Mouse (Mus musculus) urinary bladder, postnatal 4 days (tissue): ENCODE results near the gene Mss51.
A peak's percentile ranks its signal among the peaks of the same experiment; 100 is the strongest.

Experiments
- DNase-seq, 2 experiments: peaks; one replicate each; pipeline ENCODE4 v3.0.0; 2021 to 2022; ENCODE audit warnings: low spot score in 2 of 2

Mss51 gene

DNA sequence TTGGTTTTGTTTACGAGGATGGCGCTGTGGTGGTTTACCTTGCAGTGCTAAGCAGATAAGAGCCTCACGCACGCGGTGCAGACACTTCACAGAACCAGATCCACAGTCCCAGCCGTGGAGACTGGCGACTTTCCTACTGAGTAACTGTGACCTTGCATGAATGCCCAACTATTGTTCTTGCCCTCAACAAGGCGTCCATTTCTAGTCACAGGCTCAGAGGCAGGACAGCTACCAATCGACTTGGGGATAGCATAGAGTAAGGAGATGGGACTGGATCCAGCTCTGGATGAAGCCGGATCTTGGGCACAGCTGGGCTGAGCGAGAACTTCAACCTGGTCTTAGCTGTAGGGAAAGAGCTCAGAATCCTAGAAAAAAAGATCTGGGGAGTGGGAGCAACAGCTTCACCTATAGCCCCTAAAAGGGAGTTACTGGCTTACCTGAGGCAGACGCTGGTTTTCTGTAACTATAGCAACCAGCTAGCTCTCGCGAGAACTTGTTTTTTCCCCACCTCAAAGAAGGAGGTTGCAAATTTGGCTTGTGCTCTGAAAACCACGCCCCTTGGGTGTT lies 44.9 kb downstream of the Mss51 start, which contains the start of gene Cfap70:
TSS of gene Cfap70 (minus strand) at position 462 of the 567 bp plus-strand sequence.
- DNase-seq, result peak; percentile 50 to 69

DNA sequence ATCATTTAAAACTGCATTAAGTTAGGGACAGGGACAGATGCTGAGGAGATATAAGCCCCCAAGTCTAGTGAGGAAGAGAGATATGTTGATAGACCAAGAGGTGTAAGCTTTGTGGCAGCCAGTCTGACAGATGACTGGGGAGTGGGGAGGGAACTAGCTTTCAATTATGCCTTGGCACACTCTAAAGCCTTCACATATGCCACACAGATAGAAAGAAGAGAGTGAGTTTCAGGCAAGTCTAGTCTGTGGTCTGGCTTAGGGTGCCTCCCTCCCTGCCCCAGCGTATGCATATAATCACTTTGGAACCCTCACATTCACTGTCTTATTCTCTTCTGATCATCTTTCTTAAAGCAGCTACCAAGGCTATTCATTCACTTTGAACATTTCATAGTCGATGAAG lies 45.4 kb downstream of the Mss51 start:
- no peak for DNase-seq

DNA sequence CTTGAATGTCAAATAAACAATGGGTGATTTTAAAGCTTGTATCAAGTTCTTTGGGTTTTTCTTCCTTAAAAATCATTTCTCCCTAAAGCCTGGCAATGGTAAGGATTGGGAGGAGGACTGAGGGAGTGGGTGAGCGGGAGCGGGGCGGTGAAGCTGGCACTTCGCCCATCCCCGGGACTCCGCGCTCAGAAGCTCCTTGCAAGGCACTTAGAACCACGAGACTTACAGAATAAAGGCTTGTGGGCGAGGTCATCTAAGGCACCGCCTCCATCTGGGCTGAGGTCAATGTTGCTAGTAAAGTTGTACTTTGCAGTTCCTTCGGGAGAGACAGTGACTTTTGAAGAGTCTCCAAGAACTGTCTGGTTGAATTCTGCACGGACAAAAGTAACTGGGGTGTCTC lies 49.5 kb downstream of the Mss51 start:
- no peak for DNase-seq

DNA sequence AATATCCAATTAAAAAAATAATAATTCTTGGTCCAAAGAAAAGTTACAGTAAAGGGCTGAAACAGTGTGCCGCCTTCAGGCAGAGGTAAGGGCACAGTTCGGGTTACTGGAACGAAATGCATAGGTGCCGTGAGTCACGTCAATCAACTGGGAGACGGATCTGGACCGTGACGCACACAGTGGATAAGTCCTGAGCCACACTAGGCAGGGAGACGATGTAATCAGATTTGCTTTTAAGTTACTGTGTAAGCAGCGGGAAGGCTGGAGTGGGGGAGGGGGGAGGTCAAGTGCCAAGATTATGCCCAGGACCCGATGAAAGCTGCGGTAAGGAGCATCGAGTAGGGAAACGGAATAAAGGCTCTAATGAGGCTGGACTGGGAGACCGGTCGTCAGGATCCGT lies 54.4 kb downstream of the Mss51 start:
- DNase-seq, result no peak

DNA sequence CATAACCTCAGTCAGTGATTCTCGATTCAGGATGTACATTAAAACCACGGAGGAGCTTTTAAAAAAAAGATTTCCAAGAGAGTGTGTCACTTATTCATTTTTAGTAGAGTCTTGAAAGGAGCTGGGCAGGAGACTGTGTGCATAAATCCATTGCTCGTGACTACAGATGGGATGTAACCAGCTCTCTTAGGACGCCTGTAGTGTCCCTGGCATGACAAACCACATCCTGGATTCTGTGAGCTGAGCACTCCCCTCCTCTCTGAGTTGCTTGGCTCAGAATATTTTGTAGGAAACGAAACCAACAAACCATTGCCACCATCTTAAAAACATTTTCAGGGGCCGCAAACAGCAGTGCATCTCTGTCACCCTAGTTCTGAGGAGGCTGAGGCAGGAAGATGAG lies 59.7 kb downstream of the Mss51 start:
- no peak for DNase-seq
